Mouse (Mus musculus) midbrain, embryonic 16.5 days (tissue): ENCODE measurements around the gene Gm20388. TPM values are rescaled to one million over a fixed set of nuclear protein-coding genes. Genes with fewer than 3 reads are reported as not detected.
A peak's percentile ranks its signal among the peaks of the same experiment; 100 is the strongest.
"Not testable (repeated sequence)": the region's sequence is repeated elsewhere in the genome, so short reads cannot be mapped to it uniquely, and the experiment has no call there.

ENCODE experiments used
- ATAC-seq: fragments of 200-750 bp; cut with Nextera tagmentation; 2 replicates; pipeline ENCODE4 v1.8.0; 2017; ENCODE audit warnings: moderate TSS enrichment
- H3K27ac ChIP-seq: fragments of 300-500 bp; sonication (generic); 2 replicates; pipeline ENCODE4 v1.5.1; 2014; ENCODE audit warnings: mild to moderate bottlenecking, low read length, mixed read lengths
- H3K27me3 ChIP-seq: fragments of 300-500 bp; sonication (generic); 2 replicates; pipeline ENCODE4 v1.6.1; 2014; ENCODE audit warnings: low read depth, low read length, mixed read lengths; ENCODE audit not compliant: control insufficient read depth, insufficient read depth
- H3K36me3 ChIP-seq: fragments of 300-500 bp; sonication (generic); 2 replicates; pipeline ENCODE4 v1.6.1; 2014; ENCODE audit warnings: mild to moderate bottlenecking, low read length, moderate library complexity, mixed read lengths; ENCODE audit not compliant: control insufficient read depth, insufficient read depth
- H3K4me1 ChIP-seq: fragments of 300-500 bp; sonication (generic); 2 replicates; pipeline ENCODE4 v1.6.1; 2014; ENCODE audit warnings: mild to moderate bottlenecking, low read length, mixed read lengths; ENCODE audit not compliant: control insufficient read depth, insufficient read depth
- H3K4me2 ChIP-seq: fragments of 300-500 bp; sonication (generic); 2 replicates; pipeline ENCODE4 v1.6.1; 2014; ENCODE audit warnings: mild to moderate bottlenecking, low read length, mixed read lengths
- H3K4me3 ChIP-seq: fragments of 300-500 bp; sonication (generic); 2 replicates; pipeline ENCODE4 v1.5.1; 2014; ENCODE audit warnings: low read depth, mild to moderate bottlenecking, low read length, moderate library complexity, mixed read lengths
- H3K9ac ChIP-seq: fragments of 300-500 bp; sonication (generic); 2 replicates; pipeline ENCODE4 v1.6.1; 2014; ENCODE audit warnings: low read depth, low read length, mixed read lengths
- H3K9me3 ChIP-seq: fragments of 300-500 bp; sonication (generic); replicated peaks from 2 replicates; pipeline ENCODE4 v1.6.1; 2014; ENCODE audit warnings: mild to moderate bottlenecking, low read length, mixed read lengths; ENCODE audit not compliant: control insufficient read depth, poor library complexity, severe bottlenecking
- WGBS: fragments of 180-500 bp; shearing (Covaris S2); extraction: QIAGEN DNeasy Blood & Tissue Kit; methylation state at CpG from one replicate; pipeline ENCODE4 v1.1.7; 2014; 5-methylcytosine and 5-hydroxymethylcytosine counted together
- polyA plus RNA-seq: library from polyadenylated mRNA; unstranded; fragments of >200 nt; fragmentation: Nextera tagmentation; extraction: Ambion mirVana; gene quantifications from 2 replicates; pipeline ENCODE4 v1.2.1, GENCODE M21; 2015

Gm20388 gene
- polyA plus RNA-seq, 1 experiment from 2014 or later = 7.5 TPM

GRCm38 (mm10) chr8:121589205-121589726 lies 1678.6 kb downstream of the Gm20388 start:
- no peaks in the 10 kb centered on the region for H3K27me3 ChIP-seq
- 42% methylated on average over 2 of the region's 2 CpGs for WGBS
- no peak overlapping the region for H3K4me3 ChIP-seq
- H3K9ac ChIP-seq = no peak overlapping the region
- H3K9me3 ChIP-seq = no peaks in the 10 kb centered on the region
- no peak for ATAC-seq
- no peak overlapping the region for H3K27ac ChIP-seq
- H3K4me2 ChIP-seq = no peak overlapping the region
- H3K4me1 ChIP-seq = peaks cover 28% of the 10 kb centered on the region
- no peaks in the 10 kb centered on the region; the same call in 1 of the 2 replicates for H3K36me3 ChIP-seq

GRCm38 (mm10) chr8:121590203-121591177 lies 1679.8 kb downstream of the Gm20388 start, which contains the start of gene Map1lc3b:
Gene Map1lc3b, plus strand, starts transcription at chr8:121590361.
- Histone ChIP-seq H3K36me3 (no peaks in the 10 kb centered on the region; the same call in 1 of the 2 replicates), H3K9ac (peak within 1 kb of the TSS; percentile 87), H3K4me3 (peak within 1 kb of the TSS; percentile 75), H3K9me3 (no peaks in the 10 kb centered on the region), H3K4me2 (peak within 1 kb of the TSS; percentile 95), H3K4me1 (peaks cover 25% of the 10 kb centered on the region), H3K27me3 (no peaks in the 10 kb centered on the region), H3K27ac (peak within 1 kb of the TSS; percentile 76)
- WGBS = under 1% methylated on average over 82 of the region's 94 CpGs
- peak; percentile 83 for ATAC-seq

GRCm38 (mm10) chr8:121591178-121592066 lies 1680.8 kb downstream of the Gm20388 start:
- ATAC-seq = no peak
- 16% methylated on average over 20 of the region's 20 CpGs for WGBS

GRCm38 (mm10) chr8:121593293-121593692 lies 1682.7 kb downstream of the Gm20388 start:
- ATAC-seq = no peak
- no peak overlapping the region for H3K4me2 ChIP-seq
- H3K4me3 ChIP-seq = no peak overlapping the region
- H3K9ac ChIP-seq = no peak overlapping the region
- peaks cover 9% of the 10 kb centered on the region for H3K36me3 ChIP-seq
- 88% methylated on average over 5 of the region's 5 CpGs for WGBS
- H3K27me3 ChIP-seq = no peaks in the 10 kb centered on the region
- H3K4me1 ChIP-seq = peaks cover 22% of the 10 kb centered on the region
- no peak overlapping the region for H3K27ac ChIP-seq
- no peaks in the 10 kb centered on the region for H3K9me3 ChIP-seq

More at GRCm38 (mm10) chr8:121591178-121592066, 1680.8 kb downstream of the Gm20388 start:
- Histone ChIP-seq H3K9ac (peak overlapping the region; percentile 87), H3K4me2 (peak overlapping the region; percentile 95), H3K27me3 (no peaks in the 10 kb centered on the region), H3K36me3 (no peaks in the 10 kb centered on the region; the same call in 1 of the 2 replicates), H3K27ac (peak overlapping the region; percentile 76), H3K4me1 (peaks cover 22% of the 10 kb centered on the region), H3K4me3 (peak overlapping the region; percentile 75), H3K9me3 (no peaks in the 10 kb centered on the region)

- Histone ChIP-seq H3K4me3 (no peak overlapping the region), H3K27me3 (no peaks in the 10 kb centered on the region), H3K4me2 (no peak overlapping the region), H3K36me3 (peaks cover 9% of the 10 kb centered on the region), H3K27ac (no peak overlapping the region), H3K9me3 (no peaks in the 10 kb centered on the region), H3K9ac (no peak overlapping the region), H3K4me1 (peaks cover 22% of the 10 kb centered on the region)
- 87% methylated on average over 9 of the region's 9 CpGs for WGBS
- ATAC-seq = no peak
Observed at GRCm38 (mm10) chr8:121593983-121594382, 1683.3 kb downstream of the Gm20388 start.

- not testable (repeated sequence) for H3K9ac ChIP-seq, H3K4me3 ChIP-seq, ATAC-seq, H3K27ac ChIP-seq, H3K4me1 ChIP-seq, H3K27me3 ChIP-seq, H3K9me3 ChIP-seq, H3K4me2 ChIP-seq
- WGBS = 65% methylated on average over 2 of the region's 2 CpGs
- peaks cover 34% of the 10 kb centered on the region for H3K36me3 ChIP-seq
Observed at GRCm38 (mm10) chr8:121597492-121597891, 1686.9 kb downstream of the Gm20388 start.

GRCm38 (mm10) chr8:121598190-121598589 lies 1687.5 kb downstream of the Gm20388 start:
- Histone ChIP-seq H3K9me3 (no peaks in the 10 kb centered on the region), H3K4me1 (no peaks in the 10 kb centered on the region), H3K36me3 (peaks cover 40% of the 10 kb centered on the region), H3K27me3 (no peaks in the 10 kb centered on the region), H3K9ac (no peak overlapping the region), H3K27ac (no peak overlapping the region), H3K4me2 (no peak overlapping the region), H3K4me3 (no peak overlapping the region)
- ATAC-seq = no peak
- 93% methylated on average over 7 of the region's 7 CpGs for WGBS

GRCm38 (mm10) chr8:121598892-121599291 lies 1688.3 kb downstream of the Gm20388 start:
- H3K9ac ChIP-seq = no peak overlapping the region
- H3K27me3 ChIP-seq = no peaks in the 10 kb centered on the region
- H3K27ac ChIP-seq = no peak overlapping the region
- H3K4me2 ChIP-seq = no peak overlapping the region
- no peaks in the 10 kb centered on the region for H3K4me1 ChIP-seq
- ATAC-seq = no peak
- no peaks in the 10 kb centered on the region for H3K9me3 ChIP-seq
- H3K36me3 ChIP-seq = peaks cover 43% of the 10 kb centered on the region
- no peak overlapping the region for H3K4me3 ChIP-seq
- 32% methylated on average over 7 of the region's 7 CpGs for WGBS
